Mouse (Mus musculus): Measurements from ENCODE around the gene Cmtm4.

Gene Cmtm4

DNA sequence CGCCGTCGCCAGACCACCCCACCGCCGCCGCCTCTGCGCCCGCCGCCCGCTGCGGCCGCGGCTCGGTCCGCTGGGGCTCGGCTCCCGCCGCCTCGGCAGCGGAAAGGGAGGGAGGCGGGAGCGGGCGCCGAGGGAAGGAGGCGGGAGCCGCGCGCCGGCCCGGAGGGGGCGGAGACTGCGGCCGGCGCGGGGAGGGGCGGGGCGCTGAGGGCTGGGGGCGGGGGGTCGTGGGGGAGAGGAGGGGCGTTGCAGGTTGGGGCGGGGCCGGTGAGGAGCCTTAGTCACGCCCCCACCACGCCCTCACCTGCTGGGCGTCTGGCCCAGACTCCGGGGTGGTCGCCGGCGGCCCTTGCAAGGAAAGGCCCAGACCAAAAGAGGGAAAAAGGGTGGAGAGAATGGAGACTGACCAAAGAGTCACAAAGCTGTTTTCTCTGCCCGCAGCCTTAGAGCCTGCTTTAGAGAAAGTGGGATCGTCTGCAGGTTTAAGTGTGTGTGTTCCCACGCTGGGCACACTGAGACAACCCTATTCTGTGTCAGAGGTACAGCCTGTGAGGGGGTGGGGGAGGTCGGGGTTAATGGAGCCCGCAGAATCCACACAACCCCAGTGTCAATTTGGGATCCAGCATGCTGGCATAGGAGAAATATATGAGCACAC is at the start of gene Cmtm4:
Gene Cmtm4 (minus strand): TSS at position 105 of the 655 bp plus-strand sequence.
- peak; percentile 78 for DNase-seq

DNA sequence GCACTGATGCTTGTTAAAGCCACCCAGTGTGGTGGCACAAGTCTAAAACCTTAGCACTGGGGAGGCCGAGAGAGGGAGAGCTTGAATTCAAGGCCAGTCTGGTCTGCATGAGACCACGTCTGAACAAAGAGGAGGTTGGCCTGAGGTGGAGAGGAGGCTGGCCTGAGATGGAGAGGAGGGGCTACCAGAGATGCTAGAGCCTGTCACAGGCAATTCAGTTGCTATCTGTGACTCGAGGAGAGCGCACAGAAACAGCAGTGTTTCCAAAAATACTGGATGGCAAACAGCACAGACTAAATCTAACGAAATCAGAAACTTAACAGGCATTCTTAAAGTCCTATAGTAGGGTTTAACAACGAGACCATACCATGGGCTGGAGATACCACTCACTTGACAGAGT is 49.6 kb upstream of the Cmtm4 start:
- no peak for DNase-seq

DNA sequence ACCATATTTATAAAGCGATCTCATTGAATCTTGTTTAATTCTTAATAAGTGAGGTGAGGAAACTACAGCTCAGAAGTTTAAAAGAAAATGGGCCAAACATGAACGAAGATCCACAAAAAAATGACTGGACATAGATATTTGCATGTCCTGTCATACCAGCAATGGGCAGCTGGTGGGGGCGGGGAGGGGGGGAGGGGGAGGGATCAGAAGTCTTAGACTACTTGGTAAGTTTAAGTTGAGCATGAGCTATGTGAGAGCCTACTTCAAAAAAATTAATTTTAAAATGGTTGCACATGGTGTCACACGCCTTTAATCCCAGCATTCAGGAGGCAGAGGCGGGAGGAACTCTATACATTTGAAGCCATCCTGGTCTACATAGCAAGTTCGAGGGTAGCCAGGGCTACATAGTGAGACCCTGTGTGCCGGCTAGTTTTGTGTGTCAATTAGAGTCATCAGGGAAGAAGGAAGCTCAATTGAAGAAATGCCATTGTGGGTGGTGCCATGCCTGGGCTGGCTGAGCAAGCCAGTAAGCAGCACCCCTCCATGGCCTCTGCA is 47.6 kb upstream of the Cmtm4 start:
- no peak for DNase-seq

DNA sequence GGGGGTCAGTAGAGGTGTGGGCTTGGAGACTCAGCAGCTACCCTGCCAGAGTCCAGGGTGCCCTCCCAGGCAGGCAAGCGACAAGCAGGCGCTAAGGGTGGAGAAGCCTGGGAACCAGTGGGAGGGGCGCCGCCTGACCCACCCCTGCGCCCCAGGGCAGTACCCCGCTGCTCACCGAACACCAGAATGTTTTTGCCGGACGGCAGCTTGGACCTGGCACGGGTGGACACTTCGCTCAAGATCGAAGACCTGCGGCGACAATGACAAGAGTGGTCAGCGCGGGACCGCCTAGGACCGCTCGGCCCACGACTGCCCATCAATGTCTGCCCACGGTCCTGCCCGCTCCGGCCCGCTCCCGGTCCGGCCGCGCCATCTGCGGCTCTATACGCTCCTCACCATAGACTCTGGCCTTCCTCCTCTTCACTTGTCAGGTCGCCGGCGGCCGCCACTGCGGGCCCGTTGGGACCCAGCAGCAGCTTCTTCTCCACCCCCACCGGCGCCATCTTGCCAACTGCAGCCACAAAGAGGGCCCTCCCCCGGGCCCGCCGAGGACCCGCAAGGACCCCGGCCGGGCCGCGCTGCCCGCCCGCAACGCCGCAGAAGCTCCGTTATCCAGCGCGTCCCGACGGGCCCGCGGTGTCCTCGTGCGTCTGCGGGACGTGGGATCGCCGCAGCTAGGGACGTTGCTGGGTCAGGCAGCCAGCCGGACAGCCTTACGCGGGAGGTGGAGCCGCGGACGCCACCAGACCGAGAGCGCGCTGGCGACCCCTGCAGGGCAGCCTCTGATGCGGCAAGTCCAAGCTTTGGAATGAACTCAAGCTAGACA is 46.9 kb upstream of the Cmtm4 start, which contains the start of gene Dync1li2:
Gene Dync1li2 (minus strand): TSS at position 749 of the 826 bp plus-strand sequence.
- peak; percentile 93 for DNase-seq

DNA sequence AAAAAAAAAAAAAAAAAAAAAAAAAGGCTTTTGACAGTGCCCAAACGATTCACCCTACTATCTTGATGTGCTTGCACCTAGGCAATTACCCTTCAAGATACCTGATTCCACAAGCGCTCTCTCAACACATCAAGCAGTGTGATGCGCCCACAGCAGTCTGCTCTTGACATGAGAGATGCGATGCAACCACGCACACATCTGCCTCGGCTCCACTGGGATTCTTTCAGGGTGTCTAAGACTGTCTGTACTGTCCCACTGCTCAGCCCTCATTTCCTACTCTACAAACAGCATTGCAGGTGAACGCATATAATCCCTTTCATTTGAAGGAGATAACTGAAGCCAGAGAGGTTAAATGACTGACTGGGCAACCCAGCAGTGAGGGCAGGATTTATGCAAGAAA is 46.0 kb upstream of the Cmtm4 start:
- DNase-seq, result no peak

DNA sequence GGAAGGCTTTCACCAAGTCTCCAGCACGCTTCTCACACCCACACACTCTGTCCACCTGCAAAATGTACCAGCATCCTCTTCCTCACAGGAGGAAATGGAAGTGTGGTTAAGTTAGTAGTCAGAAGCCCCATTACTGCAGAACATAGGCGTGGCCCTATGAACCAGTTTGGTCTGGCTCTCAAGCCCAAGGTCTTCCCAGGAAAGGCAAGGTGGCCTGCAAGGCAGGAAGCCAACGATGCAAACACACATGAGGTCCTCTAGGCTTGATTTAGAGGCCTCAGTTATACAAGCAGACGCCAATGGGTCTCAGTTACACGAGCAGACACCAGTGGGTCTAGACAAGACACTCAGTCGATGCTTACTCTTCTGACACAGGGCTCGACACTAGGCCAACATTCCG is 43.9 kb upstream of the Cmtm4 start:
- DNase-seq, result no peak

DNA sequence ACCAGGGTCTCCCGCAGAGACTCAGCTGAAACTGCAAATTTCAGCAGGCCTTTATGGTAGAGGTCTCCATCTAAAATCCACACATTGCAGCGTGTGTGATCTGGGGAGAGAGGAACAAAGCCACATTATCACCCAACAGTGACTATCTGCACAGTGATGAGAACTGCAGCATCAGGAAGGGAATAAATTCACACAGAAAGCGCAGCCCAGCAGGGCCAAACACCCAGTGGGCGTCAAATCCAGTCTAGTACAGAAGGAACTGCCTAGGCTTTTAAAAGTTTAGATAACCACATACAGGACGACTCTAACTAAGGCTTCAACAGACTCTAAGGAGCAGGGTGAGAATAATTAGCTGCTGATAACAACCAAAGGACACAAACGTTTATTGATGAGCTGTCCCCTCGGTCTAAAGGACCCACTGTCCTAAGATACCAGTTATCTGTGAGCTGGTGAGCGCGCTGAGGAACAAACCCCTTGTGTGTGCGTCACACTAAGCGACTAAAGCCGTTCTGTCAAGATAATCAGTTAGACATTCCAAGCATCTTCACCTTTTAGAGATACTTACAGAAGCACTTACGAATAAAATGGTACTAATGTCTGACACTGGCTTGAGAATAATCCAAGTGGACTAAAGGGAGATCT is 42.0 kb upstream of the Cmtm4 start:
- no peak for DNase-seq

DNA sequence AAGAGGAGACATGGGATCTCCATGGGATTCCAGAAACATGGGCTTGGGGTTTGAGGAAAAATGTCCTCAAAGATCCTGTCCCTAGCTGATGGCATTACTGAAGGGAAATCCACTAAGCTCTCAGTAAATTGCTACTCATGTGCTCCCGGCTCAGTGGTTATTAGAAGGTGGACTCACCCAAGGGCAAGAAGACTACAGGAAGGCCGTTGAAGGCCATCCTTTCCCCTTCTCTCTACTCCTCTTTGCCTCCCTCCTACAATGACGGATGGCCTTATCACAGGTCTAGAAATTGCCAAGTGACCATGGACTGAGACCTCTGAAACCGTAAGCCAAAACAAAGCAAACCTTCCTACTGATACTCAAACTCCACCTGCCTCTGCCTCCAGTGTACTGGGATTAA is 41.0 kb upstream of the Cmtm4 start:
- no peak for DNase-seq

DNA sequence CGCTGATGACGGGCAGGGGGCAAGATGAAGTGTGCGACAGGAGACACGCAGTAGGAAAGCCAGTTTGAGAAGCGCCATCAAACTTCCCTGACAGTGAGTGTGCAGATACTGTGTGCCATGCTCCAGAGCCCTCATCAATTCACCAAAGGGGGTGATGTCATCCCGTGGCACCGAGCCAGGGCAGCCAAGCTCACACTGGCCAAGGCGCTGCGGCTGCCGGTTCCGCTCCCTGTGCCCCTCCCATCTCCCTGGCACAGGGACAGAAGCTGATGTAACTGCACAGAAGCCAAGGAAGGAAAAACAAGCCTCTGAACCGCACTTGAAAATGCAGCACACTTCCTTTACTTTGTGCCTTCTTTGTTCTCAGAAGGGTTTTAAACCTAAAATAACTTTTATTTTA is 40.4 kb upstream of the Cmtm4 start:
- peak; percentile 18 for DNase-seq

DNA sequence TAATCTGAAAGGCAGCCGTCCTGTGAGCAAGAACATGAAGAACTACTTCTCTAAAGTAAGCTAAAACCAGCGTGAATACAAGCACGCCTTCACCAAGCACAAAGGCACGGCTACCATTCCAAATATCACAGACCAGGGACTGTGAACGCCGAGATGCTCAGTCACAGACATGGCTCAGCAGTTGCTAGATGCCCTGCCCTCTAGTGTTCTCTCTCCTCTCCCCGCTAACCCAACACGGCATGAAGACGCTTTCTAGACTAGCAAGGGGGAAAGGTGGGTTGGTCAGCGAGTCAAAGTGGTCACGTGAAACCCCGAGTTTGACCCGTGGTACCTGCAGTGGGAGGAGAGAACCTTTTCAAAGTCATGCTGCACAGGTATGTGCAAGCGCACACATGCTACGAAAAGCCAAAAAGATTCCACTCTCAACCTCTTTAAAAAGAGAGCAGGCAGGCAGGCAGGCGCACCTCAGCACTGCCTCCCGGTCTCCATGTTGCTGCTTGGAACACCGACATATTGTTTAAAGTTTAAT is 39.3 kb upstream of the Cmtm4 start:
- DNase-seq, result no peak

DNA sequence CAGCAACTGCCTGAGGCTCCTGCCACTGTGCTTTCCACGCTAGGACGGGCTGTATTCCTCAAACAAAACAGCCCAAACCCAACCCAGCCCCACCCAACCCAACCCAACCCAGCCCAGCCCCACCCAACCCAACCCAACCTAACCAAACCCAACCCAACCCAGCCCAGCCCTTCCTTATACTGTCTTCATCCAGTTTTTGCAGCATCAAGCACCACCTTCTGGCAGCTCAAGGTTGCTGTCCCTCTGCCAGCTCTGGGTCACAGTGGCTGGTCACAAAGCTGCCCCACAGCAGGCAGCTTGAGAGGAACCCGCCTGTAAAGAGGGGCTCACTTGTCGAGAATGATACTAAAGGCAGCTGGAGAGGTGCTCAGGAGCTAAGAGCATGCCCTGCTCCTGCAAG is 38.7 kb upstream of the Cmtm4 start:
- DNase-seq, result no peak

DNA sequence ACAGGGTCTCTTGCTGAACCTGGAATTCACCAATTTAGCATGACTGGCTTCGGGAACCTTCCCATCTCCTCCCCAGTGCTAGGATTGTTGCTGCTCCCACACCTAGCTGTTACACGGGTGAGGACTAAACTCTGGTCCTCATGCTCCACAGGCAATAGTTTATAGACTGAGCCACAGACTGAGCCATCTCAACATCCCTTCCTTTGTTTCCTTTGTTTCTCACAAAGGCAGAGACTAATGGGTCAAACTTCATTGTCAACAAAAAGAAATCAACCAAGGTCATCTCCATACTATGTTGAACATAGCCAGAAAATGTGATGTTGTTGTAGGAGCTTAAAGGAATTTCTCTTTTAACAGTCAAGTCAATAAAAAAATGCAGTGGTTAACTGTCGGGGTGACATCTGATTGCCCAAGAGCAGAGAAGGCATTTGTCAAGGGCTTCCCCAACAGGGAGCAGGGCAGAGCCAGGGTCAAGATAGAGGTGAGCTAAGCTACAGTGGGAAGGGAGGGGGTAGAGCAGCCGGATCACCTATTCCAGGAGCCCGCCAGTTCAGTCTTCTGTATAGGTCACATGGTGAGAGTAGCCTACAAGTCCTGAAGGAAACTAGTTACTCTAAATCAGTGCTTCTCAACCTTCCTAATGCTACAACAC is 37.7 kb upstream of the Cmtm4 start:
- DNase-seq, result no peak

DNA sequence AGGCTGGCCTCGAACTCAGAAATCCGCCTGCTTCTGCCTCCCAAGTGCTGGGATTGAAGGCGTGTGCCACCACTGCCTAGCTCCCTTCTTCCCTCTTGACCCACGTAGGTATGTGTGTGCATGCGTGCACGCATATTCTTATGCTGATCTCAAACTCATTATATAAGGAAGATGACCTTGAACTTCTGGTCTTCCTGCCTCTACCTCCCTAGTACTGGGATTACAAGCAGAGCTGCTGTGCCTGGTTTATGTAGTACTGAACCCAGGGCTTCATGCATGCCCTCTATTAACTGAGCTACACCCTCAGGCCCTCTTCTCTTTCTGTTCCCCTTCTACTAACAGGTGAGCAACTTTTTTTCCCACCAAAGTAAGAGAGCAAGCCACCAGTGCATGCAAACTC is 37.0 kb upstream of the Cmtm4 start:
- DNase-seq, result no peak

DNA sequence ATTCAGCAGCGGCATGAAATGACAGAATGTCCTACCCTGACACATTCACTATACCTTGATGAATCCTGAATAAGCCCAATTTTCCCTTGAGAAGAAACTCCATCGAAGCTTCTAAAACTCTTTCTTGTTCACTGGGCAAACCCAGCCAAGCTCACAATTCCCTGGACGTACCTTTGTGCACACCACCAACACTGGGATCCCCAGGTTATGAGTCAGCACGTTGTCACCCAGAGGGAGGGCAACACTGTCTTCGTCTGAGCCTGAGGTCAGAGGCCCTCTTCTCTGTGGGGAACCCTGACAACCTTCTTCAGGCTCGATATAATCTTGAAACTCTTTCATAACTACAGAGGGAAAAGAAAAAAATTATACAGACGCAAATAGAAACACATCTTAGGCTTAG is 34.6 kb upstream of the Cmtm4 start:
- DNase-seq, result no peak

DNA sequence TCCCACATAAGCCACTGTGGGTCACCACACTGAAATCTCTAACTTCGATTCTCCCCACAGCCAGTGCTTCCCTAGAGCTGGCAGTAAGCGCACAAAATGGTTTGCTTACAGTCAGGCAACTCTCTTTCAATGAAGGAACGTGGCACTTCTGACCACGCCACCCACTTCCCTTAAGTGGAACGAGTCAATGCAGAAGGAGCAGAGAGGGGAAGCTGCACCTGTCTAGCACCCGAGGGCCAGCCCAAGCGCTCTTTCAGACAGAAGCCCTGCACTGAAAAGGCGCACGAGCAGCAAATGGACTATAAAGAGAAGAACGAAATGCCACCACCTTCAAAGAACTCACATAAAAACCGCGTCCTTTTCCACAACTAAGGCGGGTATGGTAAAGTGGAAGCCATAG is 32.1 kb upstream of the Cmtm4 start:
- DNase-seq, result no peak

DNA sequence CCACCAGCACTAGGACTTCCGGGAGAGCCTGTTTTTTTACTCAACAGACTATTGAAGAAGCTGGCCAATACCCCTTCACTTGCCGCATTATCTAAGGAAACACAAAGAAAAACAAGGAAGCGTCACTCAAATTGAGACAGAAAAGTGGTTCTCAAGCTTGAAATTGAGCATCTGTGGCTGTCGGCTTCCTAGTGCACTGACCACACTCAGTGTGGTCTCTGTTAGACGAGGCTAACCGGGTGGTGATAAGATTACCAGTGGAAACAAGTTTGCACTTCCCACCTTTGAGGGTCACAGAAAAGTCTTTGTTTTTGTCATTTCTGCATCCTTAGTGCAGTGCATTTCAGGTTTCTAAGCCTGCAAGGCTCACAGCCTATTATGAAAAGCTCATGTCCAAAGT is 26.7 kb upstream of the Cmtm4 start:
- no peak for DNase-seq

DNA sequence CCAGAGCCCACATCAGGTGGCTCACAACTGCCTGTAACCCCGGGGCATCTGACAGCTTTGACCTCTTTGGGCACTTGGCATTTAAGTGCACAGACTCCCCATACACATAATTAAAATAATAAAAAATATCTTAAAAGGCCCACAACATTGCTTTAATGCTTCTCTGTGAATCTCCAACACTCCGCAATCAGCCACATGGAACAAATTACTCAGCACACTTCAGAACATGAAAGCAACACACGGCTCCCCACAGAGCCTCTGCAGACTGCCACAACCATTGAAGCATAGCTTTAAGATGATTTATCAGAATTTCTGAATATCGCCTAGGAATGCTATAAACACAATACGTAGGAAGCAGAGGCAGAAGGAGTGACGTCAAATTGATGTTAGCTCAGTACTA is 20.4 kb upstream of the Cmtm4 start:
- DNase-seq, result no peak

DNA sequence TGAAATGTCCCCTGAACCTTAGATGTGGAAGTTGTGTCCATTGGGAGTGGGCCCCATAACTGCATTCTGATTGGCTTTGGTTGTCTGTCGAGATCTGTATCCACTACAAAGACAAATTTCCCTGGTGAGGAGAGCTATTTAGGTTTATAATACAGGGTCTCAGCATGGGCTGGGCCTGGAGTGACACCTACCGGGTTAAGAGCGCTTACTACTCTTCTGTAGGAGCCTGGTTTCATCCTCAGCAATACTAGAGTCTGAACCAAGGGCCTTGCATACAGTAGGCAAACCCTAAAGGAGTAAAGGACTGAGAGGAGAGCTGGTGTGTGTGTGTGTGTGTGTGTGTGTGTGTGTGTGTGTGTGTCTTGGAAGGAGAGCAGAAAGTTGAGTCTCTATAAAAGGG is 18.6 kb upstream of the Cmtm4 start:
- no peak for DNase-seq

DNA sequence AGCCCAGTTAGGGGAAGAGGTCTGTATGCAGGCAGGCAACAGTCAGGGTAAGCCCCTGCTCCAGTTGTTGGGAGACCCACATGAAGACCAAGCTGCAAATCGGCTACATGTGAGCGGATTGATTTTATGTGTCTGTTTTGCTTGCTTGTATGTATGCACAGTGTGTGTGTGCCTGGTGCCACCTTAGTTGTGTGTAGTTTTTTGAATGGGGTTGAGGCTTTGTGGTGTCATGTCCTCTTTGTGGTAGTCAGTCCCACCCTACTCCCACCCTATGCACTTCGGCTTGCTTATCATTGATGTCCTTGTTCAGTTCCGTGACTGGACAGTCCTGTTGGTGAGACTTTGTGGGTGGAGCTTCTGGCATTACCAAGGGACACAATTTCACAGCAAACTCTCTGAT is 18.2 kb upstream of the Cmtm4 start:
- no peak for DNase-seq

DNA sequence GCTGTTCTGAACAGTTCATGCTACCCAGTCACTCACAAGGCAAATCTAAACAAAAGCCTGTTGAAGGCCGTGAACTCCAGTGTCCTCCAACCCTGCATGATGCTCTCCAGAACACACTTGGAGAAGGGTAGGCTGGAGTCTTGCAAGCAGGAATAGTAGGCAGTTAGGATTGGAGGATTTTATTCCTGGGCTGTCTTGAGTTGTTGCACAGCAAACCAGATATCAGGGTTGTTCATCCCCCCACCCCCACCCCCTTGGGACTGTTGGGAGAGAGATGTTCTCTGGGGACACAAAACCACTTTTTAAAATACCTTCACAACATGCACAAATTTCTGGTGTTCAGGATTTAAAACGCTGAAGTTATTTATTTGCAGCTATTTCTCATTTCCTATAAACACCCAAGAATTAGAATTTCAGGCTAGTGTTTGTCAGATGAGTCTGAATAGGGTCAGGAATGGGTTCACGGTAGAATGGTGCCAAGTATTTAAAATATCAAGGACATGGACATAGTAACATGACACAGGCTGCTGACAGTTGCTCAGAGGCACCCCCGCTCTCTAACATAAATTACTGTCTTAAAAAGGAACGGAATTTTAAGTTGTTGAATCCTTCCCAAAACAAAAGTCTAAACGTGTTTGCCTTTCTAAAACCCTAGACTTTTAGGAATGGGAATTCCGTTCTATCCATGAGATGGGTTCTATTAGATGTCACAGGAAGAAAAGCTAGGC is 17.4 kb upstream of the Cmtm4 start:
- DNase-seq, result no peak

DNA sequence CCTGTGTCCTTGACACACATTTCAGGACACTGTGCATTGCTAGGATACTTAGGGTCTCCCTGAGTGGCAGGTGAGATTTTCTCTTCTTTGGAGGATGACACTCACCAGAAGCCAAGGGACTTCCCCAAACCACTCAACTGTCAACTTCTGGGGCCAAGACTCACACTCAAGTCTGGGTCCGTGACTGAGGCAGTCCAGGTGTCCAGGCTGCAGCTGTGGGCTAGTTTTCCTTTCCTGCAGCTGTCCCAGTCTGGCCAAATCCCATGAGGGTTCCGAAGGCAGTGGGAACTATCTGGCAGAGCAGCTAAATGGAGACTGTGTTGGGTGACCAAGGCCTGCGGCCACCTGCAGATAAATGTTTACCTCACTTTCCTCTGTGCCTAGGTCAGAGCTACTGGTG is 16.4 kb upstream of the Cmtm4 start:
- DNase-seq, result no peak

DNA sequence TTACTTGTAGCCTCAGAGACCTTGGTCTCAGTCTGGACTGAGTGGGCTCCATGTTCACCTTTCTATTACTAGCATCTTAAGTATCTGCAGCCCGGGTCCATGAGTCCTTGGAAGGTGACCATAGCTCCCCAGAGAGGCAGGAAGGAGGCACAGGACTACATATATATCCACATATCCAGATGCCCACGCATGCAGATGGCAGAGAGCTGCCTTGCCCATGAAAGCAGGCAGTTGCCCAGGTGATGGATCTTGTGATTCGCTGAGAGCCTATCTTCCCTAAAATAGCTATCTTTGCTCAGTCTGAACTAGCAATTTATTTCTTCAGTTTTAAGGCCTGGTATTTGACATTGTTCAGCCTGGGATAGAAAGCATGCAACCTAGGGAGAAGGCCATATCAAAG is 15.9 kb upstream of the Cmtm4 start:
- no peak for DNase-seq
